Mouse (Mus musculus): ENCODE measurements around the gene Nup210. TPM values are rescaled to one million over a fixed set of nuclear protein-coding genes. Genes with fewer than 3 reads are reported as not detected.
"Not testable (repeated sequence)": the region's sequence is repeated elsewhere in the genome, so short reads cannot be mapped to it uniquely, and the experiment has no call there.

Nup210 gene
- polyA plus RNA-seq, 1 experiment from 2014 or later, result 10.7 TPM

- H3K4me3 ChIP-seq, result no peak overlapping the region
- DNase-seq (ENCODE audit: low spot score), result no peak
- no peak overlapping the region for H3K27ac ChIP-seq
- H3K36me3 ChIP-seq, result no peaks in the 10 kb centered on the region
- no peaks in the 10 kb centered on the region; the same call in 1 of the 2 replicates for H3K27me3 ChIP-seq (ENCODE audit: insufficient read depth, poor library complexity, severe bottlenecking)
- no peaks in the 10 kb centered on the region for H3K9me3 ChIP-seq
- 0 out of 2 replicates have a peak, but pooled peaks cover 2% of the 10 kb centered on the region for H3K4me1 ChIP-seq
- WGBS, result 73% methylated on average over 13 of the region's 13 CpGs
Observed at GRCm38 (mm10) chr6:91110323-91111020, 6.2 kb downstream of the Nup210 start.

DNA sequence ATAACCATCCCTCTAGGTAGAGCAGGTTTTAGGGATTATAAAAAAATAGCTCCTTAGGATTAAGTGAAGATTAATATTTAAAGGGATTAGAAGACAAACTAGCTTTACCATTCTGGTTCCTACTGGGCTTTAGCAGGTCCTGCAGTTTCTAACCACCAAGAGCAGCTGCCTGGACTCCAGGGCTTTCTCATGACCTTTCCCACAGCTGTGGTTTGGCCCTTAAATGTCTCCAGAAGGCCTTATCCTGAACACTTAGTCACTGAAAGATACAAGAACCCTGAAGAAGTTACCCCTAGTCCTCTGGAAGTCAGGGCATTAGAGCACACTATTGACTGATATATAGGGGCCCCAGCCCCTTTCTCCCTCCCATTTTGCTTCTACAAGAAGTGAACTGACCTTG lies 7.1 kb downstream of the Nup210 start:
- Histone ChIP-seq H3K4me1 (peaks cover 10% of the 10 kb centered on the region), H3K4me3 (no peak overlapping the region), H3K9me3 (no peaks in the 10 kb centered on the region), H3K36me3 (no peaks in the 10 kb centered on the region), H3K27me3 (ENCODE audit: insufficient read depth, poor library complexity, severe bottlenecking) (no peaks in the 10 kb centered on the region; the same call in 1 of the 2 replicates), H3K27ac (no peak overlapping the region)
- DNase-seq (ENCODE audit: low spot score), result no peak

DNA sequence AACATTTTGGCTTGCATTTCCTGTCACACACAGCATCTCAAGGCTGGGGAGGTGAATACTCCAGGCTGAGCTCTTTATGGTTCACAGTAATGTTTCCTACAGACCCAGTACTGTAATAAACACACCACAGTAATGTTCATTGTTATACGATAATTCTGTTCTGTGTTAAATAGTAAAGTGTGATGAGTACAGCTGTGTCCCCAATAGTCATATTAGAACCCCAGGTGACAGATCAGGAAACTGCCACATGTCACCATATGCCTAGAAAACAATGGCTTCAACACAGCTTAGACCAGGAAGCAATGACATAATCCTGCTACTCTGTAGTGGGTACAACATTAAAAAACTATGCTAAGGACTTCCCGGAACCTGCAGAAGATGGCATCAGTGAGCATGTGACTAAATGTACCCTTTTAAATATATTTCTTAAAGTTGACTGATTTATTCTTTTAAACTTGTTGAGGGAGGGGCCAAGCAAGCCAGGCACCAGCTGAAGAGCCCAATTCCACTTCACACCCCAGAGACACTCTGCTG lies 7.6 kb downstream of the Nup210 start:
- DNase-seq (ENCODE audit: low spot score), result no peak

DNA sequence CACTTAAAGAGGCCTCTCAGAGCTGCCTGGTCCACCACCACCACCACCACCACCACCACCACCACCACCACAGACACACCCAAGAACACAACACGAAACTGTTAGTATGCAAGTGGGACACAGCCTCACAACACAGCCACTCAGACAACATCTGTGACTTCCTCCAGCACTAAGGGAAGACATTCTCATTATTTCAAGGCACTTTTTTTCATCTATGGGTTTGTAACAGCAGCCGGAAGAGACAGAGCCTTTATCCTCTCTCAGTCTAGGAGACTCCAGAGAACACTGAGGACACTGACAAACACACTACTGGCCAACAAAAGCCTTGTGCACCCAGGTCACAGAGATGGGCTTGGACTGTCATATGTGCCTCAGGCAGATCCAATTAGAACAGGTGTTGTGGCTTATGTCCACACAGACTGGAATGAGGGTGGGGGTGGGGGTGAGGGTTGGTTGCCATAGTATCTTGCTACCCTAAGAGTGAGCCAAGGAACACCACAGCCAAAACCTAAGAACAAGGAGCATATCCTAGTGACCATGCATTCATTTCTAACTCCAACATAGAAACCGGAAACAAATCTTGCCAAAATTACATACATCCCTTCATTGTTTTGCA lies 8.2 kb downstream of the Nup210 start:
- H3K9me3 ChIP-seq, result no peaks in the 10 kb centered on the region
- DNase-seq (ENCODE audit: low spot score), result no peak
- WGBS, result 90% methylated on average over 3 of the region's 3 CpGs
- H3K27ac ChIP-seq, result no peak overlapping the region
- no peak overlapping the region for H3K4me3 ChIP-seq
- peaks cover 15% of the 10 kb centered on the region for H3K4me1 ChIP-seq
- H3K27me3 ChIP-seq (ENCODE audit: insufficient read depth, poor library complexity, severe bottlenecking), result no peaks in the 10 kb centered on the region; the same call in 1 of the 2 replicates
- H3K36me3 ChIP-seq, result no peaks in the 10 kb centered on the region

More for the DNA sequence above, 7.6 kb downstream of the Nup210 start:
- Histone ChIP-seq H3K9me3 (no peaks in the 10 kb centered on the region), H3K4me3 (no peak overlapping the region), H3K36me3 (no peaks in the 10 kb centered on the region), H3K4me1 (peaks cover 15% of the 10 kb centered on the region), H3K27ac (no peak overlapping the region), H3K27me3 (ENCODE audit: insufficient read depth, poor library complexity, severe bottlenecking) (no peaks in the 10 kb centered on the region; the same call in 1 of the 2 replicates)
- WGBS, result 91% methylated on average over 2 of the region's 2 CpGs

GRCm38 (mm10) chr6:91105400-91106129 lies 11.1 kb downstream of the Nup210 start:
- Histone ChIP-seq H3K9me3 (no peaks in the 10 kb centered on the region), H3K27ac (no peak overlapping the region), H3K36me3 (no peaks in the 10 kb centered on the region), H3K27me3 (ENCODE audit: insufficient read depth, poor library complexity, severe bottlenecking) (no peaks in the 10 kb centered on the region; the same call in 1 of the 2 replicates), H3K4me1 (peaks cover 15% of the 10 kb centered on the region), H3K4me3 (no peak overlapping the region)
- DNase-seq (ENCODE audit: low spot score), result no peak
- 87% methylated on average over 2 of the region's 2 CpGs for WGBS

- no peak for DNase-seq (ENCODE audit: low spot score)
- Histone ChIP-seq H3K27ac (no peak overlapping the region), H3K4me3 (no peak overlapping the region), H3K9me3 (no peaks in the 10 kb centered on the region), H3K36me3 (no peaks in the 10 kb centered on the region), H3K27me3 (ENCODE audit: insufficient read depth, poor library complexity, severe bottlenecking) (no peaks in the 10 kb centered on the region; the same call in 1 of the 2 replicates), H3K4me1 (peaks cover 15% of the 10 kb centered on the region)
- WGBS, result 67% methylated on average over 3 of the region's 3 CpGs
Observed at GRCm38 (mm10) chr6:91104765-91105399, 11.7 kb downstream of the Nup210 start.

DNA sequence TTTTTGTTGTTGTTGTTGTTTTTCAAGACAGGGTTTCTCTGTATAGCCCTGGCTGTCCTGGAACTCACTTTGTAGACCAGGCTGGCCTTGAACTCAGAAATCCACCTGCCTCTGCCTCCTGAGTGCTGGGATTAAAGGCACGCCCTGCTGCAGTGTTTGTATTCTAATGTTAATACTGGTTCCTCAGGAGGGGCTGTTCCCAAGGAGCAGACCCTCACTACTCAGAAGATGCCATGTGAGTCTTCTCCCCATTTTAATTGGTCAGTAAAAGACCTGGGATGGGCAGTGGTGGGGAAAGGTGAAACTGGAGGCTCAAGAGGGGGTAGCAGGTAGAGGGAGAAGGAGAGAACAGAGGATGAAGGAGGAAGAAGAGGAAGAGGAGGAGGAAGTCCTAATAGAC lies 13.2 kb downstream of the Nup210 start:
- H3K36me3 ChIP-seq; H3K4me3 ChIP-seq; H3K9me3 ChIP-seq; DNase-seq (ENCODE audit: low spot score); H3K27me3 ChIP-seq (ENCODE audit: insufficient read depth, poor library complexity, severe bottlenecking); H3K27ac ChIP-seq: not testable (repeated sequence)
- WGBS, result 74% methylated on average over 1 of the region's 1 CpGs
- peaks cover 15% of the 10 kb centered on the region for H3K4me1 ChIP-seq

GRCm38 (mm10) chr6:91100621-91101020 lies 16.0 kb downstream of the Nup210 start:
- no peak for DNase-seq (ENCODE audit: low spot score)
- Histone ChIP-seq H3K36me3 (peaks cover 8% of the 10 kb centered on the region; the same call in 1 of the 2 replicates), H3K4me3 (no peak overlapping the region), H3K9me3 (no peaks in the 10 kb centered on the region), H3K27ac (no peak overlapping the region), H3K27me3 (ENCODE audit: insufficient read depth, poor library complexity, severe bottlenecking) (no peaks in the 10 kb centered on the region), H3K4me1 (peaks cover 15% of the 10 kb centered on the region)
- 81% methylated on average over 5 of the region's 5 CpGs for WGBS

- no peaks in the 10 kb centered on the region for H3K4me1 ChIP-seq
- no peak overlapping the region for H3K27ac ChIP-seq
- no peaks in the 10 kb centered on the region for H3K27me3 ChIP-seq (ENCODE audit: insufficient read depth, poor library complexity, severe bottlenecking)
- whole genome bisulfite sequencing, result 91% methylated on average over 3 of the region's 3 CpGs
- H3K4me3 ChIP-seq, result no peak overlapping the region
- 0 out of 2 replicates have a peak, but pooled peaks cover 4% of the 10 kb centered on the region for H3K9me3 ChIP-seq
- peaks cover 20% of the 10 kb centered on the region for H3K36me3 ChIP-seq
- DNase-seq (ENCODE audit: low spot score), result no peak
Observed at GRCm38 (mm10) chr6:91097879-91098278, 18.8 kb downstream of the Nup210 start.

- Histone ChIP-seq H3K27me3 (ENCODE audit: insufficient read depth, poor library complexity, severe bottlenecking) (no peaks in the 10 kb centered on the region), H3K4me1 (no peaks in the 10 kb centered on the region), H3K36me3 (peaks cover 20% of the 10 kb centered on the region), H3K27ac (no peak overlapping the region), H3K9me3 (0 out of 2 replicates have a peak, but pooled peaks cover 4% of the 10 kb centered on the region), H3K4me3 (no peak overlapping the region)
- 80% methylated on average over 2 of the region's 2 CpGs for WGBS
- DNase-seq (ENCODE audit: low spot score), result no peak
Observed at GRCm38 (mm10) chr6:91095072-91095601, 21.5 kb downstream of the Nup210 start.

DNA sequence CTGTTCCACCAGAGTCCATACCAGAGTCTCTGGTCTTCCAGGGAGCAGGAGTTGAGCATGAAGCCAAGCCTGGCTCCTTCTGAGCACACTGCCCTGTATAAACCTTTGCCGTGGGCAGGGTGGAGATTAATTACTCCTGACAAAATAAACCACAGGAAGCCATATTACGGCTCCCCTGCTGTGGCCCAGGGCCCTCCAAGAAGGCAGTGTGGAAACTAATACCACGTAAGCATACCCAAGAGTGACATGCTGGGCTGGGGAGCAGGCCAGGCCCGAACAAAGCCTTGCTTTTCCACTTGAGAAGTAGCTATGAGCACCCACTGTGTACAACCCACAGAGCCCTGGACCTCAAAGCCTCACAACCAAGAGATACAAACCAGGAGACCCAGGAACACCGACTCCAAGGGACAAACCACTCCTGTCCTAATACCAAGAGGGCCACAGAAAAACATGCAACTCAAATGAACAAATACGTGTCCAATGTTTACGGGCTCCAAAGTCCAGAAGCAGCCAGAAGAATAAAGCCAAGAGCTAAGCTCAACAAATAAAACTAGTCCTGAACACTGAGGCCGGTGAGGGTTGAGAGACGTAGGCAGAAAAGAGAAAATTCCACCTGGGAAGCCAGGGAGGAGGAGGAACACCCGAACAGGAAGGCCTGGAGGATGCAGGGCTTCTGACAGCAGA lies 24.3 kb downstream of the Nup210 start:
- Histone ChIP-seq H3K9me3 (0 out of 2 replicates have a peak, but pooled peaks cover 4% of the 10 kb centered on the region), H3K4me1 (no peaks in the 10 kb centered on the region), H3K4me3 (no peak overlapping the region), H3K27ac (no peak overlapping the region), H3K27me3 (ENCODE audit: insufficient read depth, poor library complexity, severe bottlenecking) (no peaks in the 10 kb centered on the region), H3K36me3 (peaks cover 16% of the 10 kb centered on the region)
- 80% methylated on average over 10 of the region's 10 CpGs for WGBS
- no peak for DNase-seq (ENCODE audit: low spot score)
